Mouse (Mus musculus) kidney, adult 11 months (tissue): ENCODE measurements around the gene Dnajb12.

Source experiments
- DNase-seq: peaks from one replicate; pipeline ENCODE4 v3.0.0; 2022

The Dnajb12 gene

DNA sequence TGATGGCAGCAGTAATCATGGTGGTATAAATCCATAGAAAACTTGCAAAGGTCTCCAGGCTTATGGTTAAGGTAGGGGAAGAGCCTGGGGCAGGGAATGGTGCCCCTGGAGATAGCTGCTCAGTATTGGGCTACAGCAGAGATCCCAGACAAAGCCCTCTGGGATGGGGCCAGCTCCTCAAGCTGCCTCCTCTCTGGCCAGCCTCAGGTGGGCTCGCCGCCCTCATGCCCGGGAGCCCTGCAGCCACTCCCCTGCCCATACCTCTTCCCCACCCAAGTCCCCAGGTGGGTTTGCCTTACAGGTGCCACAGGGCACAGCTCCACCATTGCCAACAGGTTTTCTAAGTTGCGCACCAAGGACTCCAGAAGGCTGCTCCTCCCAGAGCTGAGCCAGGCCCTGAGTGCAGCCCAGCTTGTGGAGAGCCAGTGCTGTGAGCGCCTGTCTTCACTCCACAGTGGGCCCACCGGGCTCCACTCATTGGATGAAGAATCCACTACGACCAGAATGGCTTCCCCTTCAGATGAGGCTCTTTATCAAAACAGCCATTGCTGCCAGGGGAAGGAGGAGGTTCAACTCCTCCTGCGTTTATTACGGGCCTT, 18.9 kb downstream of the Dnajb12 start:
- no peak for DNase-seq

DNA sequence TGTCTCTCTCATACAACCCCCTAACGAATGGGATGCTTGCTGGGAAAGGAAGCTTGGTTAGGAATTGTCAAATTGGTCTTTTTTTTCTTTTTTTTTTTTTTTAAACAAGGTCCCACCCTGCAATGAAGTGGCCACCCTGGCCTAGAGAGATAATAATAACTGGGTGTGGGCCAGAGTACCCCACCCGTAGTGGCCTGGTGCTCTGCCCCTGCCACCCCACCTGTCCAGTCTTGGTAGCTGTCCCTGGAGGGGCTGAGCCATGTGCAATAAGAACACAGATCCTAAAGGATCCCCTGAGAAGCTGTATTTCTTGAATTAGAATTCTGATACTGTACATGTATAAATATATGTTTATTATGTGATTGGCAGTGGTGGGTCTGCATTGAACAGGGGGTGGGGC, 19.6 kb downstream of the Dnajb12 start:
- DNase-seq = no peak

DNA sequence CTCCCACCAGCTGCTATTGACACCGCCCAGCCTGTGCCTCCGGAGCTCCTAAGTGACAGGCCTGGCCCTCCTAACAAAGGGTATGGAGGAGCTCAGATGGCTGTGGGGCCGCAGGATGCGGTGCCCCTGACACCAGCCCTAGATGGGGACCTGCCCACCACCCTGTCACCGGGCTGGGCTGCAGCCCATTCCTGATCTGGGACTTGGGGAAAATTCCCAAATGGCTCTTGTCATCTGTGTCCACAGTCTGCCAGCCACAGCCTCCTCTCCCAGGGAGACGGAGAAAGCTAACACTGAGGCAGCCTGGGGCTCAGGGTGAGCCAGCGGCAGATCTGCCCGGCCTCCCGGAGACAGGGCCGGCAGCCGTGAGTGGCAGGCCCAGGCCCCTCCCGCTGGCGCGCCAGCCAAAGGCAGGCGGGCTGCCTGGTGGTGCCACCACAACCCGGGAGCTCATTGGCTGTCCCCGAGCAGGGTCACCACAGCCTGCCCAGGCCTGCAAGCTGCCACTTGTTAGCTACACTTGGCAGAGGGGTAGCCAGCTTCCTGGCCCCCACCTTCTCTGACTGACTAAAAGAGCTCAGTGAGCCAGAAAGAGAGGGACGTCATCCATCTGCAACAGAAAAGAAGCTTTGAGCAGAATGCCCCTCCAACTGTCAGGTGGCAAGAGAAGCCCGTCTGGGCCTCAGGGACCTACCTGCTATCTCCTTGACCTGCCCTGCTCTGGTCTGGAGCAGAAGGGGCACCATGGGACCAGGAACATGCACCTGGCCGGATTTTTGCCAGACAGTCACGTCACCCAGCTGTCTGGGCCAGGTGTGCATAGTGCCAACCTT, 20.2 kb downstream of the Dnajb12 start:
- DNase-seq = peak; percentile 97

DNA sequence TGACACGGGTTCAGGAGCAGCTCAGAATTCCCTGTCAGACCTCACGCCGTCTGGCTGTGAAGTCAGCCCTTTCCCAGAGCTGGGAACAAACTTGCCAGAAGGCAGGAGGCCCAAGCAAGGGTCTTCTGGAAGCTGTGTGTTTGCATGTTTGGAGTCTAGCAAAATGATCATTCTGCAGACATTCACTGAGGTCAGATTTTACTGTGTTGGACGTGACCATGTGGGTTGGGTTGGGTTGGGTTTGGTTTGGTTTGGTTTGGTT, 20.7 kb downstream of the Dnajb12 start:
- no peak for DNase-seq

DNA sequence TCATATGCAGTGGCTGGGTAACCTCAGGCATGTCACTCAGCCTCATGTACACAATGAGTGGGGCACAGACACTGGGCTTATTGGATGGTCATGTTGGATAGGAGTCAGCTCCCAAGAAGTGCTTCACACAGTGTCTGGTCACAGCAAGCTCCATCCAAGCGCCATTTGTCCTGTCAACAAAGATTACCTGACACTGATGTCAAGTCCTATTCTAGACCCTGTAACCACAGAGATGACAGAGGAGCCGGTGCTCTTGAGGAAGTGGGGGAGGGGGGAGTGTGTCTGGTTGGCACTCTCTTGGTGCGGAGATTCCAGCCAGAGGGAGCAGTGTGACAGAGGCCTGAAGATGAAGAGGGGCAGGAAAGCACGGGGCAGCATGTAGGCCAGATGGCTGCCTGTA, 21.6 kb downstream of the Dnajb12 start:
- DNase-seq = no peak

DNA sequence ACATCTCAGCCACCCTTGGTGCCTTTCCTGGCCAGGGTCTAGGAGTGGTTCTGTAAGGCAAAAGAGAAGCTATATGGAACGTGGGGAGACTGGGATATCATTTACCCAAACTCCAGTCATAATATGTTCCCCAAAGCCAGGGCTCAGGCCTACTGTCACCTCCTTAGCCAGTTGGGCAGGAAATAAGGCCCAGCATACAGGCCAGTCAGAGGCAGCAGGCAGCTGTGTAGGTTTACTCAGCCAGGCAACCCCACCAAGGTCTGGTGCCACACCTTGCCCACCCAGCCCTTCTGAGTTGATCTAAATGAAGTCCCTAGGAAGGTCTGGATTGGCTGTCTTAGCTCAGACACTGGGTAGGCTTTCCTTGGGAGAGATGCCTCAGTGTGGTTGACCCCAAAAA, 22.1 kb downstream of the Dnajb12 start:
- DNase-seq = no peak

DNA sequence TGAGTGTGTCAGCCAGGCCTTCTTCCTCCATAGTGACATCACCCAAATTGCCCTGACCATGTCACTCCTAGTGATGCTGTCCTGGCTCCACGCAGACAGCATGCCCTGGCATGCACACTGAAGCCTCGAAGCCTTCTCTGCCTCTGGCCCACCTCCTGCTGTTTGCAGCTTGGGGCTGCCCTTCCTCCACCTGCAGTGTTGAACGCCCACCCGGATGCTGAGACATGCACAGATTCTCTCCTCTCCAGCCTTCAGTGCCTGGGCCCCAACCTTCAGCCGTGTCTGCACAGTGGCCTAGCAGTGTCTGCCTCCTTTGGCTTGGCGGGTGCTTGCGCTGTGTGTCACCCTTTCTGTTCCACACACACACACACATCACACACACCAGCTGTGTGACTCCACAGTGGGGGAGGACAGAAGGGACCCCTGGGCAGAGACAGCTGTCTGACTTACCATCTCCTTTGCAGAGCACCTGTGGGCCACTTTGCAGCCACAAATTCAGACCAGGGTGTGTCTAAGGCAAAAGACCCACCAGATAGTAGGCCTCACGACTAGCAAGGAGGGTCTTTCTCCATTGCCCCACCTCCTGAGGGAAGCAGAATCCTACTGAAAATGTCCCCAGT, 22.7 kb downstream of the Dnajb12 start:
- DNase-seq = no peak

DNA sequence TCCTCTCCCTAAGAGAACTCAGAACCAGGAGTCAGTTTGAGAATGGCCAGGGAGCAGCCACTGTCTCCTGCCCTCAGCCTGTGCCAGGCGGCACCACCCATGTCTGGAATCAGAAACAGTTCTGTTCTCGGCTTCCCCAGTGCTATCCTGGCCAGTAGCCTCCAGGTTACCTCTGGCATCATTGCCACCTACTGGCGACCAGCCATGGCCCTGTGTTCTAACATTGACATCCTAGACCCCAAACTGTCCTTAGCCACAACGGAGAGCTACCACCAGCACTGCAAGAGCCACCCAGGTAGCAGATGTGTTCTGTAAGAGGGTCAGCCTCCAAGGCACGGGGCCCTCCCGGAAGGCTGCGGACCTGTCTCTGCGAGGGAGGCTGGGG, 23.2 kb downstream of the Dnajb12 start:
- DNase-seq = no peak

DNA sequence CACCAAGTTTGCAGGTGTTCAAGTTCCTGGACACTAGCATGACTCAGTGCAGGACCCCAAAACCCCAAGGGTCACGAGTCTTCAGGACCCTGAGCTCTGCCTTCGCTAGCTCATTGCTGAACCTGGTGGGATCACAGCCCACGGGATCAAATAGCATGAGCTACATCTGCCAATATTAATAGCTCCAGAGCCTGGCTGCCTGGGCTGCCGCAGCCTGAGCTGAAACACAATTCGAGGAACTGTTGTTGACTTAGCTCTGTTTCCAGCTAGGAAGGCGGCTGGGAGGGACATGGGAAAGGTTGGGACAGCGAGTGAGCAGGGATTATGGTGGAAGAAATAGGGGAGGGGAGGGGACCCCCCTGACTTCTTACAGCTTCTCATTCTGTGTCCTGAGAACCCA, 23.8 kb downstream of the Dnajb12 start:
- no peak for DNase-seq

DNA sequence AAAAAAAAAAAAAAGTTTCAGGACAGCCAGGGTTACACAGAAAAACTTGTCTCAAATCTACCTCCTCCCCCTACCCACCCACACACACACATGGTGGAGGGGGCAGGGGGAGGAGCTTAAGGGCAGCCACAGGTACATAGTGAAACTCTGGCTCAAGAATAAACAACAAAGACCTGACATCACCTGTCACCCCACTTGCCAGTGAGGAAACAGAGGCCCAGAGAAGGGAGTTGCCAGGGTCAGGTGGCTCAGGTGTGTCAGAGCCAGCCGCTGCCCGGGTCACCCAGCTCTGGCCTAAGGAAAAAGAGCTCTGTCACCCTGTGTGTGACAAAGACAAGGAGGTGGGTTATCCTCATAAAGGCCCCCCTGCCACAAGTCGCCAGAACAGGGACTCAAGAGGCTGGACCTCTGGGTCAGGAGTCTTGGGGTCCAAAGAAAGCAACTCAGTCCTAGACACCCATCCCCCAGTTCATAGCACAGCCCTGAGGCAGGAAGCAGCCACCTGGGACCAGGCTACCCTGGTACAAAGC, 27.8 kb downstream of the Dnajb12 start:
- no peak for DNase-seq

DNA sequence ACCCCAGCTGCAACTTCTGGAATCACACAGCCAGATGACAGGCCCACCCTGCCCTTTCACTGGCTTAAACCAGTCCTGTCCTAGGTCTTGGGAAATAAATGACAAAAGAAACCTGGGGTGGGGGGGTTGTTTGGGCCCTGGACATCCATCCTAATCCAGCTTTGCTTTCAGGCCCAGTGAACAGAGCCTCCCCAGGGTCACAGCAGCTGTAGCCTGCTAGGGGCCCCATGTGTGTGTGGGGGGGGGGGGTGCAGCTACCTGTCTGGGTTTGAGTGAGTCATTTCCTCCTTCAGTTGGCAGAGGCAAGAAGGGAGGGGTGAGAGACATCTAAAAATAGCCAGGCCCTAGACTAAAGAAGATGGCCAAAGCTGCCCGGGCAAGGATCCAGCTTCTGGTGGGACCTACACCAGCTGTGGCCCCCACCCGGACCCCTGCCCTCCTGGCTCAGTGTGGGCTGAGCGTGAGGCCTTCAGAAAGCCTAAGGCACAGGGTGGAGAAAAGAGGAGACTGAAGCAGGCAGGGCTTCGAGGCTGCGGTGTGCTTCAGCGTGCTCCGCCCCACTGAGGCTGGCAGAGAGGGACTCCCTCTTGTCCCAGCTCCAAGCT, 28.4 kb downstream of the Dnajb12 start:
- no peak for DNase-seq

DNA sequence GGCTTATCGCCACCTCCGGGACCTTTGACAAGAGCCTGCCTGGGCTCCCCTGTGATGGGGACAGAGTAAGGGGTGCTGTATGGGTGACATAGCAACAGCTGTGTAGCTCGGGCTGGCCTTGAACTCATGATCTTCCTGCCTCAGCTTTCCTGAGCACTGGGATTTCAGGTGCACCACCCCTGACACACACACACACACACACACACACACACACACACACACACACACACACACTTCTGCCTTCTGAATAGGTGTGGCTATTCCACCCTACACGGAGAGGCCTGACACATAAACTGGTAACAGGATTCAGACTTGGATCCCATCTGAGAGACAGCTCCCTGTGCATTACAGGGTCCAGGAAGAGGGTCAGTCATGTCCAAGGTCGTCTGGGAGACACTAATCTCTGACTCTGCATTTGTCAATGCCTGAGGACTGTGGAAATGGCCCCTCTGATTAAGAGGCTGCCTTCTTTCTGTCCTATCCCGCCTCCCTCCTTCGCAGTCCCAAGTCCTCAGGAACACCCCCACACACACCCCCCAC, 29.5 kb downstream of the Dnajb12 start:
- no peak for DNase-seq

DNA sequence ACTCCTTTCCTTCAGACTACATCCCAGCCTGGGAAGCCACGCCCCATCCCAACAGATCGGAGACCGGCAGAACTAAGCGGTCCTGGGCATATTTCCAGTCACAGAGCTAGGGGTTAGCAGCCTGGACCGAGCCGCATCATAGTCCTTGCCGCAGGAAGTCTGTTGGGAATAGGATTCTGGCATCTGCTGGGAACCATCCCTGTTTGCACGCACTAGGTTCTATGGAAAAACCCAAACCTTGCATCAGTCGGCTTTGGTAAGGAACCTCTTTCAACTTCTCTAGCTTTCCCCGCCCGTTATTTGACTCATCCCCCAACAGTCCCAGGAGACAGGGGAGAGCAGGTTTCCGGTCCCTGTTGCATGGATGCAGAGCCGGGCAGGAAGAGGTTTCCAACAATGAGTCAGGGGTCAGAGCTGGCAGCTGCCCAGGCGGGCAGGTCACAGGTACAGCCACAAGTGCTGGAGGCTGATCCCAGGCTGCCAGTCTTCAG, 30.0 kb downstream of the Dnajb12 start:
- peak; percentile 72 for DNase-seq

DNA sequence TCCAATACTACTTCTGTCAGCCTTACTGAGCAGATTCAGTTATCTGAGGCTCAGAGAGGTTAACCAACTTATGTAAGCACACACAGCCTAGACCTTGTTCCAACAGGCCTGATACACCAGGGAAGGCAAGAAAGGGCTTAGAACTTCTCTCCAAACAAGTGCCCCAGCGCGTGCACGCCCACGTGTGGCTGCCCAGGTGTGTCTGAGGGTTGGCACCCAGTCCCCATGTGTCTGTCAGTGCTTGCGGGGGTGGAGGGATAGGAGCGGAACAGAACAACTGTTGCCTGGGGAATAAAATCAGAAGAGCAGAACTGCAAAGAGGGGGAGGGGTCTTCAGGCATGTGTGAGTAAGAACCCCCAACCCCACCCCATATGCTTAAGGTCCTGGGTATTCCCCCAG, 31.7 kb downstream of the Dnajb12 start:
- DNase-seq = peak; percentile 60

DNA sequence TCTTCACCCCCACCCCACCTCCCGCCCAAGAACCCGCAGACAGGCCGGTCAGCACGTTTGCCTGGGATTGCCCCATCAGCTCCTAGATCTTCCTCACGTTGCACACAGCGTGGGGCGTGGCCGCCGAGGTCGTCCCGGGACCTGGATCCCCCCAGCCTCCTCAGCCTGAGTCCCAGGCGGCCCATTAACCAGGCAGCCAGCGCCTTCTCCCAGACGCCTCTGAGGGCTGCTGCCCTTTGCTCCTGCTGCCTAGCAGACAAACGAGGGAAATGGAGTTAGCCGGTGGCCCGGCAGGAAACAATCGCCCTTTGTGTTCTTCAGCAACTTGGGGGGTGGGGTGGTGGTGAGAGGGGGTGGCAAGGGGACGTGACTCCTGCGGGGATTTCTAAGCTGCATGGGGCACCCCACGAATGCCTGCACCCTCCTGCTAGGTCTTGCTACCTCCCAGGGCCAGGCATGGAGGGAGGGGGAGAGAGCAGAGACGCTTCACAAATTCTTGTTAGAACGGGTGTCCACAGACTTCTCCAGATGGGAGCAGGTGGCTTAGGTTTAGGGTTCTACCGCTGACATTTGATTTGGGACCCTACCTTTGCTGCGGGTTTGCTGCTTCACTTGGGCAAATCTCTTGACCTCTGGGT, 32.3 kb downstream of the Dnajb12 start:
- DNase-seq = peak; percentile 68

DNA sequence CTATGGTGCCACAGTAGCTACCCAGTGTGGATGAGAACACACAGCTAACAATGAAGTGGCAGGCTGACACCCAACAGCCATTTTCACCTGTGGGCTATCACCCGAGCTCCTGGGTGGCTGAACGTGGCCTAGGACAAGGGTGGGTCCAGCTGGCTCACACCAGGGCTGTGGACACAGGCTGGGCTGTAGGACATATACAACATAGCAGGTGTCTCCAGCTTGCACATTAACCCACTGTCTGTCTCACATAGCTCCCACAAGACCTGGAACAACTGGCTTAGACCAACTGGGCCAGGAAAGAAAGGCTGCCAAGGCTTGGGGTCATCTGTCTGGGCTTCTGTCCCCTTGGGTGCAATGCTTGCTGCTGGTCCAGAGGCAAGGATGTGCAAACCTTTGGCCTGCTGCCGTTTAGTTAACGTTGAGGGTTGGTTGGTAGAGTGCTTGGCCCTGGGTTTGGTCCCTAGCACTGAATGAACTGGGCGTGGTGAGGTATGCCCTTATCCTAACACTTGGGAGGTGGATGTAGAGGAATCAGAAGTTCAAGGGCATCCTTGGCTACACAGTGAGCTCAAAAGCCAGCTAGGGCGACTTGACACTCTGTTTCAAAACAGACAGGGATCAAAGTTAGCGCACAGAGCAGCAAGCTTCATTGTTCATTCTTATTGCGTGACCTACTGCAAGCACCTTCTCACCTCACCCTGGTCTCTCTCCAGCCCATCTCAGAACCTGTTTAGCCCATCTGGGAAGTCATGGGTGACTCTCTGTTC, 36.0 kb downstream of the Dnajb12 start:
- no peak for DNase-seq

DNA sequence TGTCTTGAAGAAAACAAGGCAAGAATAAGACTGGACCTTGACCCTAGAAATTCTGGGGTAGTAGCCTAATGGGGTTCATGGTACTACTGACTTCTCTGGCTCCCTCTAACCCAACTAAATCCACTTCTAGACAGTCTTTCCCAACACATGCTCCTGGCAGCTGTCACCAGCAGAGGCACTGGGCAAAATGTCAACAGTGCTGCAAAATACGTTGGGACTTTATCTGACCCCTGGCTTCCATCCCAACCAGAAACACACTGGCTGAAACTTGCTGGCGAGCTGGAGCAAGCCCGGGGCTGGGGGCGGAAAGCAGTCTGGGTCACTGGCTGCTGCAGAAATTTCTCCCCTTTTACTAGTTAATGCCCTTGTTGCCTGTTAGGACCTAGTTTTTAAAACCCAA, 36.8 kb downstream of the Dnajb12 start:
- peak; percentile 87 for DNase-seq

DNA sequence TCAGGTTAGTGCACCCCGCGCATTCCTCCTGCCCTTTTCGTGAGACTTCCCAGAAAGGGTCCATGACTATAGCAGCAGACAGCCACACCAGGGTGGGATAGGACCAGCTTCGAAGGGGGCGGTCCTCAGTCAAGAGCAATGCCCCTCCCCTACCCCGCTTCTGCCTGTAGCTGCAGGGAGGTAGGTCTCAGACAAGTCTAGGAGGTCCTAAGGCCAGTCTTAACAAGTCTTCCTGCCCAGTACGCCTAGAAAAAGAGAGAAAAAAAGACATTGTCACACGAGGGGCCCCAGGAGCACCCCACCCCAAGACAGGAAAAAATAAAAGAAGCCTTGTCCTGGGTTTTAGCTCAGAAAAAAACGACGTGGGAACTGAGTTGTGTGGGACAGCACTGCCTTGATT, 37.3 kb downstream of the Dnajb12 start:
- peak; percentile 53 for DNase-seq

DNA sequence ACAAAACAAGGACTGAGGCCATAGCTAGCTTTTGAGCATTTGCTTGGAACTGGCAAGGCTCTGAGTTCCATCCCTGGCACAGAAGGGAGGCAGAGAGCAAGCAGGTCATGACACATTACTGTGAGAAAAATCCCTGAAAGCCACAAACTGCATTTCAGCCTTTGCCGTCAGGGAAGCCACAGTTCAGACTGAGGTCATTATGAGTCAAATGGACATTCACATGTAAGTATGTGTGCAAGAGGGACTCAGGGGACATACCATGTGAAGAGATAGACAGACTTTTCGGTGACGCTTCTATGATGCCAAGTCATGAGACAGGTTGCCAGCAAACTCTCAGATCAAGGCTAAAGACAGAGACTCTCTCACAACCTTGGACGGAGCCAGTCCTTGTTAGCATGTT, 38.8 kb downstream of the Dnajb12 start:
- no peak for DNase-seq

DNA sequence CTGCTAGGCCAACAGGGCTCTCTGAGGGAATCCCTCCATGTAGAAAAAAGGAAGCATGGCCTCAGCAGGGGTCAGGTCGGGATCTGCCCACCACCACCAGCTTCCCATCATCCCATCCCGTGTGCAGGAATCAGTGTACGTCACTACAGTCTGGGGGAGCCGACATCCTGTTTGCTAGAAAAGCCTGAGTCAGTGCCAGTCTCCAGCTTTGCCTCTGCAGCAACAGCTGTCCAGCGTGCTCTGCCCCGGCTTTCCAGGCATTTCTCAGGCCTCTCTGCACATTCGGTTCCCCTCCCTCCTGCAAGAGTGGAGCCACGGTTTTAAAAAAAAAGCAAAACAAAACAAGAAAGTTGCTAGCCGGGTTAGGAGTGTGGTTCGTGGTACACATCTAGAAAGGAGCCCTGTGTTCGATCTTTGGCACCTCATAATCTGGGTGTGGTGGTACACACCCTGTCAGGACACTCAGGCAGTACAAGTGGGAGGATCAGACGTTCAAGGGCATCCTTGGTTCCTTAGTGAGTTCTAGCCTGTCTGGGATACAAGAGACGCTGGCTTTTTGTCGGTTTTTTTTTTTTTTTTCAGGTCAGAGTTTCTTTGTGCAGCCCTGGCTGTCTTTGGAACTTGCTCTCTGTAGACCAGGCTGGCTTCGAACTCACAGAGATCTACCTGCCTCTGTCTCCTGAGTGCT, 40.3 kb downstream of the Dnajb12 start:
- DNase-seq = no peak

DNA sequence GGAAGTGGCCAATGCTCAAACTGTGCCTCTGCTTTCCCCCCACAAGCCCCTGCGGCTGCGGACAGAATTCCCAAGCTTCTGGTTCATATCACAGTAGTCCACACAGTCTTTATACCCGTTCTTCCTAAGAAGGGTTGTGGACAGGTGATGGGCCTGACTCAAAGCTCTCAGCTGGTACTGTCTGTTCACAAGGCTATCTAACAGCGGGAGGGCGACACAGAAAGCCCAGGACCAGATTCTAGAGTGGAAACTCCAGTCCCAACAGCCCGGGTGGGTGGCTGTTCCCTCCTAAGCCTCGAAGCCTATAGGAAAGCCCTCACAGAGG, 41.1 kb downstream of the Dnajb12 start:
- DNase-seq = no peak
